Mouse (Mus musculus) hindbrain, embryonic 11.5 days (tissue): ENCODE measurements at regions not wholly inside any gene's neighbourhood (a gene's known extent, or its start where the extent isn't known, plus 50 kb on each side); places are given as distances from the start of the nearest gene placed in this dataset.

Experiments used
- ATAC-seq: fragments of 200-750 bp; cut with Nextera tagmentation; 2 replicates; pipeline ENCODE4 v1.8.0; 2017; ENCODE audit warnings: mild to moderate bottlenecking, moderate TSS enrichment, moderate library complexity; ENCODE audit not compliant: low FRiP score
- DNase-seq: peaks from one replicate; pipeline ENCODE4 v3.0.0-alpha.2; 2015; ENCODE audit warnings: low spot score
- H3K27ac ChIP-seq: fragments of 300-500 bp; sonication (generic); 2 replicates; pipeline ENCODE4 v1.5.1; 2014; ENCODE audit warnings: mild to moderate bottlenecking, low read depth, low read length
- H3K27me3 ChIP-seq: fragments of 300-500 bp; sonication (generic); 2 replicates; pipeline ENCODE4 v1.6.1; 2014; ENCODE audit warnings: mild to moderate bottlenecking, low read length, moderate library complexity, mixed read lengths; ENCODE audit not compliant: control insufficient read depth, insufficient read depth
- H3K36me3 ChIP-seq: fragments of 300-500 bp; sonication (generic); 2 replicates; pipeline ENCODE4 v1.6.1; 2014; ENCODE audit warnings: mild to moderate bottlenecking, low read length, moderate library complexity, mixed read lengths; ENCODE audit not compliant: control insufficient read depth, insufficient read depth
- H3K4me1 ChIP-seq: fragments of 300-500 bp; sonication (generic); replicated peaks from 2 replicates; pipeline ENCODE4 v1.6.1; 2014; ENCODE audit warnings: low read length, mixed read lengths; ENCODE audit not compliant: control insufficient read depth, insufficient read depth
- H3K4me2 ChIP-seq: fragments of 300-500 bp; sonication (generic); replicated peaks from 2 replicates; pipeline ENCODE4 v1.6.1; 2014; ENCODE audit warnings: mild to moderate bottlenecking, low read depth, low read length
- H3K4me3 ChIP-seq: fragments of 300-500 bp; sonication (generic); 2 replicates; pipeline ENCODE4 v1.5.1; 2014; ENCODE audit warnings: low read depth, low read length
- H3K9ac ChIP-seq: fragments of 300-500 bp; sonication (generic); 2 replicates; pipeline ENCODE4 v1.6.1; 2014; ENCODE audit warnings: low read depth, low read length
- H3K9me3 ChIP-seq: fragments of 300-500 bp; sonication (generic); 2 replicates; pipeline ENCODE4 v1.6.1; 2016; ENCODE audit warnings: low read length; ENCODE audit not compliant: control insufficient read depth
- WGBS: fragments of 180-500 bp; shearing (Covaris S2); extraction: QIAGEN DNeasy Blood & Tissue Kit; methylation state at CpG from one replicate; pipeline ENCODE4 v1.1.7; 2014; 5-methylcytosine and 5-hydroxymethylcytosine counted together

- H3K9me3 ChIP-seq, result no peaks in the 10 kb centered on the region
- no peak overlapping the region for H3K4me3 ChIP-seq
- H3K27ac ChIP-seq, result no peak overlapping the region
- WGBS, result 71% methylated on average over 18 of the region's 18 CpGs
- H3K4me1 ChIP-seq, result no peaks in the 10 kb centered on the region
- H3K9ac ChIP-seq, result no peak overlapping the region
- no peaks in the 10 kb centered on the region for H3K27me3 ChIP-seq
- DNase-seq, result no peak
- no peak for ATAC-seq
- no peak overlapping the region for H3K4me2 ChIP-seq
- no peaks in the 10 kb centered on the region for H3K36me3 ChIP-seq
Measured at GRCm38 (mm10) chr12:70713499-70714280, 111.6 kb upstream of the Frmd6 start.

- no peaks in the 10 kb centered on the region for H3K4me1 ChIP-seq
- no peak overlapping the region for H3K4me3 ChIP-seq
- H3K9me3 ChIP-seq, result no peaks in the 10 kb centered on the region
- H3K27me3 ChIP-seq, result no peaks in the 10 kb centered on the region
- no peak overlapping the region for H3K27ac ChIP-seq
- DNase-seq (no peak), ATAC-seq (no peak)
- H3K4me2 ChIP-seq, result no peak overlapping the region
- no peak overlapping the region for H3K9ac ChIP-seq
- WGBS, result 43% methylated on average over 10 of the region's 11 CpGs
- no peaks in the 10 kb centered on the region for H3K36me3 ChIP-seq
Measured at GRCm38 (mm10) chr12:70714281-70714679, 111.0 kb upstream of the Frmd6 start.

GRCm38 (mm10) chr12:70715836-70716235, 109.5 kb upstream of the Frmd6 start:
- no peaks in the 10 kb centered on the region for H3K4me1 ChIP-seq
- DNase-seq (no peak), ATAC-seq (no peak)
- no peak overlapping the region for H3K4me2 ChIP-seq
- H3K36me3 ChIP-seq, result no peaks in the 10 kb centered on the region
- H3K27me3 ChIP-seq, result no peaks in the 10 kb centered on the region
- no peak overlapping the region for H3K27ac ChIP-seq
- WGBS, result 93% methylated on average over 2 of the region's 2 CpGs
- no peak overlapping the region for H3K9ac ChIP-seq
- no peak overlapping the region for H3K4me3 ChIP-seq
- no peaks in the 10 kb centered on the region for H3K9me3 ChIP-seq

GRCm38 (mm10) chr12:70718602-70719001, 106.7 kb upstream of the Frmd6 start:
- H3K36me3 ChIP-seq, result no peaks in the 10 kb centered on the region
- 62% methylated on average over 1 of the region's 1 CpGs for WGBS
- ATAC-seq (no peak), DNase-seq (no peak)
- H3K9ac ChIP-seq, result no peak overlapping the region
- no peak overlapping the region for H3K4me2 ChIP-seq
- no peaks in the 10 kb centered on the region for H3K27me3 ChIP-seq
- H3K4me3 ChIP-seq, result no peak overlapping the region
- H3K27ac ChIP-seq, result no peak overlapping the region
- no peaks in the 10 kb centered on the region for H3K9me3 ChIP-seq
- no peaks in the 10 kb centered on the region for H3K4me1 ChIP-seq

GRCm38 (mm10) chr12:70719255-70719654, 106.1 kb upstream of the Frmd6 start:
- Histone ChIP-seq H3K36me3 (no peaks in the 10 kb centered on the region), H3K4me3 (no peak overlapping the region), H3K27me3 (no peaks in the 10 kb centered on the region), H3K4me1 (no peaks in the 10 kb centered on the region), H3K9me3 (no peaks in the 10 kb centered on the region), H3K27ac (no peak overlapping the region), H3K9ac (no peak overlapping the region), H3K4me2 (no peak overlapping the region)
- ATAC-seq, result no peak
- no peak for DNase-seq
- WGBS, result 91% methylated on average over 4 of the region's 4 CpGs

GRCm38 (mm10) chr12:70720178-70720894, 105.0 kb upstream of the Frmd6 start:
- ATAC-seq (no peak), DNase-seq (no peak)
- H3K4me3 ChIP-seq, result no peak overlapping the region
- WGBS, result 89% methylated on average over 12 of the region's 12 CpGs
- H3K9ac ChIP-seq, result no peak overlapping the region
- no peaks in the 10 kb centered on the region for H3K9me3 ChIP-seq
- H3K27ac ChIP-seq, result no peak overlapping the region
- no peak overlapping the region for H3K4me2 ChIP-seq
- H3K4me1 ChIP-seq, result no peaks in the 10 kb centered on the region
- no peaks in the 10 kb centered on the region for H3K27me3 ChIP-seq
- H3K36me3 ChIP-seq, result no peaks in the 10 kb centered on the region

- Histone ChIP-seq H3K4me3 (no peak overlapping the region), H3K27me3 (no peaks in the 10 kb centered on the region), H3K36me3 (no peaks in the 10 kb centered on the region), H3K9me3 (no peaks in the 10 kb centered on the region), H3K4me2 (no peak overlapping the region), H3K9ac (no peak overlapping the region), H3K27ac (no peak overlapping the region), H3K4me1 (no peaks in the 10 kb centered on the region)
- no peak for ATAC-seq
- DNase-seq, result no peak
- 85% methylated on average over 1 of the region's 1 CpGs for WGBS
Measured at GRCm38 (mm10) chr12:70725326-70725725, 100.0 kb upstream of the Frmd6 start.

GRCm38 (mm10) chr12:70727496-70728259, 97.6 kb upstream of the Frmd6 start:
- Histone ChIP-seq H3K9me3 (no peaks in the 10 kb centered on the region), H3K27me3 (no peaks in the 10 kb centered on the region), H3K4me3 (no peak overlapping the region), H3K36me3 (no peaks in the 10 kb centered on the region), H3K27ac (no peak overlapping the region), H3K9ac (no peak overlapping the region), H3K4me2 (no peak overlapping the region), H3K4me1 (no peaks in the 10 kb centered on the region)
- ATAC-seq (no peak), DNase-seq (no peak)
- WGBS, result 77% methylated on average over 10 of the region's 10 CpGs
